Mouse (Mus musculus): ENCODE data around the gene Best1. TPM values are rescaled to one million over a fixed set of nuclear protein-coding genes. Genes with fewer than 3 reads are reported as not detected.

Best1 gene
- polyA plus RNA-seq, 2 experiments, result 0.08 to 0.09 TPM

DNA sequence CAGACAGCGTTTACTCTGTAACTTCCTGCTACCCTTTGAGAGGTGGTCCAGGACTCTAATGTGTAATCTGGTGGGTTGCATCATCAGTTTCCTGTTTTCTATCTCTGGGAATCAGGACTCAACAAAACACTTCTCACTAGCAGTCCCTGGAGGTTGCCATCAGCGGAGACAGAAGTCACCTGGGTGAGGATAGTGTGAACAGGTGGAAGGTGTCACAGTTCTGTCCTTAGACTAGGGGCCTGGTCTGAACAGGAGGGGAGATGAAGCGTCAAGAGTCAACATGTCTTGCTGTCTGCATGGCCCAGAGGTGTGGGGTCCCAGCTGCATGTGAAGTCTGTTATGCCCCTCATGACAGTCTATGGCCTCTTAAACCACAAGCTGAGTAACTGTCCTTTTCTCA is 48.5 kb downstream of the Best1 start:
- ATAC-seq (ENCODE audit: insufficient read depth) (no peak), DNase-seq (ENCODE audit: low read depth in 3 of 3, low spot score in 3 of 3) (no peak)
- Histone ChIP-seq H3K9me3 (ENCODE audit: control insufficient read depth, low read length) (no peaks in the 10 kb centered on the region), H3K4me3 (ENCODE audit: insufficient read depth in 1 of 2, low read depth in 2 of 2, low read length in 2 of 2) (no peak overlapping the region), H3K36me3 (replicated peaks; ENCODE audit: control insufficient read depth, insufficient read depth, low read depth) (no peaks in the 10 kb centered on the region), H3K27ac (no peak overlapping the region), H3K9ac (replicated peaks) (no peak overlapping the region), H3K27me3 (ENCODE audit: control insufficient read depth, insufficient read depth, low read length) (no peaks in the 10 kb centered on the region), H3K4me2 (ENCODE audit: low read depth) (no peak overlapping the region), H3K4me1 (replicated peaks; ENCODE audit: control insufficient read depth in 2 of 2, insufficient read depth in 2 of 2, low read length in 1 of 2) (peaks cover 35 to 45% of the 10 kb centered on the region in 2 experiments)
- TF ChIP-seq EP300 (IDR thresholded peaks at IDR 0.05; ENCODE audit: low read depth), result no peak
- no peak for TF ChIP-seq CTCF (IDR thresholded peaks at IDR 0.05; ENCODE audit: low read depth)
- 73% methylated on average over 3 of the region's 3 CpGs for WGBS (ENCODE audit: insufficient replicate concordance)

DNA sequence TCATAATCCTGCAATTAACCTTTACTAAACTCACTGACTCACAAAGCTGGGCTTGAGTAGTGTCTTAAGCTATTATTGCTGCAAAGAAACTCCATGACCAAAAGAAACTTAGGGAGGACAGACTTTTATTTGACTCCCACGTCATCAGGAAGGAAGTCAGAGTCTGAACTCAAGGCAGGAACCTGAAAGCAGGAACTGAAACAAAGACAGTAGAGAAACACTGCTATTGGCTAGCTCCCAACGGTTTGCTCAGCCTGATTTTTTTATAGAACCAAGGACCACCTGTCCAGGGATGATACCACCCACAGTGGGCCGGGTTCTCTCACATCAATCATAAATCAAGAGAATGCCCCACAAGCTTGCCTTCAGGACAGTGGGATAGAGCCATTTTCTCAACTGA is 49.0 kb downstream of the Best1 start:
- Histone ChIP-seq H3K4me3 (ENCODE audit: insufficient read depth in 1 of 2, low read depth in 2 of 2, low read length in 2 of 2) (no peak overlapping the region), H3K27me3 (ENCODE audit: control insufficient read depth, insufficient read depth, low read length) (no peaks in the 10 kb centered on the region), H3K36me3 (replicated peaks; ENCODE audit: control insufficient read depth, insufficient read depth, low read depth) (no peaks in the 10 kb centered on the region), H3K4me2 (ENCODE audit: low read depth) (no peak overlapping the region), H3K9me3 (ENCODE audit: control insufficient read depth, low read length) (no peaks in the 10 kb centered on the region), H3K27ac (no peak overlapping the region), H3K9ac (replicated peaks) (no peak overlapping the region), H3K4me1 (replicated peaks; ENCODE audit: control insufficient read depth in 2 of 2, insufficient read depth in 2 of 2, low read length in 1 of 2) (peaks cover 33 to 40% of the 10 kb centered on the region in 2 experiments)
- DNase-seq (ENCODE audit: low read depth in 3 of 3, low spot score in 3 of 3) (no peak), ATAC-seq (ENCODE audit: insufficient read depth) (no peak)
- 45% methylated on average over 3 of the region's 3 CpGs for WGBS (ENCODE audit: insufficient replicate concordance)
- TF ChIP-seq CTCF (IDR thresholded peaks at IDR 0.05; ENCODE audit: low read depth) (no peak), EP300 (IDR thresholded peaks at IDR 0.05; ENCODE audit: low read depth) (no peak)

DNA sequence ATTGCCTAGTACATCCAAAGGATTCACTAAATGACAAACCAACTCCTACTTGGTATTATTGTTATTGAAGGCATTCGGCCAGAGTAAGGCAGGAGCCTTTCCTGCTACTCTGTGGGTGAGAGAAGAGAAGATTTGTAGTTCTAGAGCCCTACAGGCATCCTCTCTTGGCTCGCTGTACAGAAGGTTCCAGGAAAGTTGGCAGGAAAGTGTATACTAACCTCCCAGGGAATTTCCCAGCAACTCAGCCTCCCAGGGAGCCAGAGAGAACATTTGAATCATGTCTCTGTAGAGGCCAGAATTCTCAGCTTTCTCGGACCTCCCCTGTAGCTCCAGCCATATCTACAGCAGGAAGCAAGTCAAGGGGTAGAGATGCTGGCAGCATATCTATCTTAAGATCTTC is 54.4 kb downstream of the Best1 start:
- Histone ChIP-seq H3K27ac (no peak overlapping the region), H3K27me3 (ENCODE audit: control insufficient read depth, insufficient read depth, low read length) (no peaks in the 10 kb centered on the region), H3K9ac (replicated peaks) (no peak overlapping the region), H3K4me3 (ENCODE audit: insufficient read depth in 1 of 2, low read depth in 2 of 2, low read length in 2 of 2) (no peak overlapping the region), H3K4me2 (ENCODE audit: low read depth) (no peak overlapping the region), H3K9me3 (ENCODE audit: control insufficient read depth, low read length) (no peaks in the 10 kb centered on the region), H3K4me1 (replicated peaks; ENCODE audit: control insufficient read depth in 2 of 2, insufficient read depth in 2 of 2, low read length in 1 of 2) (peaks cover 3 to 11% of the 10 kb centered on the region in 2 experiments), H3K36me3 (replicated peaks; ENCODE audit: control insufficient read depth, insufficient read depth, low read depth) (no peaks in the 10 kb centered on the region)
- WGBS (ENCODE audit: insufficient replicate concordance), result 71% methylated on average over 3 of the region's 3 CpGs
- TF ChIP-seq CTCF (IDR thresholded peaks at IDR 0.05; ENCODE audit: low read depth), result no peak
- DNase-seq (ENCODE audit: low read depth in 3 of 3, low spot score in 3 of 3) (no peak), ATAC-seq (ENCODE audit: insufficient read depth) (no peak)

DNA sequence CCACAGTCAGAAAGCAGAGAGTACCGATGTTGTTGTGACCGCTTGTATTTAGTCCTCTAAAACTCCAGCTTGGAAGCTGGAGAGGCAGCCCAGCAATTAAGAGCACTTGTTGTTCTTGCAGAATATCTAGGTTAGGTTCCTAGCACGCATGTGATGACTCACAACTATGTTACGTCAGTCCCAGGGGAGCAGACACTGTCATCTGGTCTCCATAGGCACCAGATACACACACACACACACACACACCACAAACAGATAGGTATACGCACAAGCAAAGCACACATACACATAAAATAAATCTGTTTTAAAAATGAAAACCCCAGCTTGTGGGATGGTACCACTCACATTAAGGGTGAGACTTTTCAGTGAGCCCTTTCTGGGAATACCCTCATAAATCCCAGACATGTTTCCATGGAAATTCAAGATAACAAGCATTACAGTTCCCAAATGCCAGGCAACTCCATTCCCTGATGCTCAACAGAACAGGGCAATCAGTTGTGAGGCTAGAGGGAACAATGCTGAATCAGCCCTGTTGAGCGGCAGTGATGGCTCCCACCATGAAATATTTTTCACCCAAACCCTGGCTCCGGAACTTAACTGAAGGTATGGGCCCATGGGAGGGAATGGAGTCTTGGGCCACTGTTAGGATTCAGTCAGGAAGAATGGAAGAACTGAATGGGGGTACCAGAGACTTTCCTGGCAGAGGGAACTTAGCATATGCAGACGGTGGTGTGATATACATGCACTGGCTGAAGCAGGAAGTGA is 55.5 kb downstream of the Best1 start:
- WGBS (ENCODE audit: insufficient replicate concordance), result 76% methylated on average over 8 of the region's 8 CpGs
- DNase-seq (ENCODE audit: low read depth in 3 of 3, low spot score in 3 of 3), result no peak
- H3K4me2 ChIP-seq (ENCODE audit: low read depth), result no peak overlapping the region
- TF ChIP-seq CTCF (IDR thresholded peaks at IDR 0.05; ENCODE audit: low read depth) (no peak), EP300 (IDR thresholded peaks at IDR 0.05; ENCODE audit: low read depth) (no peak)
- H3K36me3 ChIP-seq (replicated peaks; ENCODE audit: control insufficient read depth, insufficient read depth, low read depth), result no peaks in the 10 kb centered on the region
- no peak overlapping the region for H3K4me3 ChIP-seq (ENCODE audit: insufficient read depth in 1 of 2, low read depth in 2 of 2, low read length in 2 of 2)
- no peak for ATAC-seq (ENCODE audit: insufficient read depth)
- no peak overlapping the region for H3K9ac ChIP-seq (replicated peaks)
- H3K27me3 ChIP-seq (ENCODE audit: control insufficient read depth, insufficient read depth, low read length), result no peaks in the 10 kb centered on the region
- no peak overlapping the region for H3K27ac ChIP-seq
- no peaks in the 10 kb centered on the region for H3K9me3 ChIP-seq (ENCODE audit: control insufficient read depth, low read length)
- peaks cover 3 to 14% of the 10 kb centered on the region in 2 experiments for H3K4me1 ChIP-seq (replicated peaks; ENCODE audit: control insufficient read depth in 2 of 2, insufficient read depth in 2 of 2, low read length in 1 of 2)

DNA sequence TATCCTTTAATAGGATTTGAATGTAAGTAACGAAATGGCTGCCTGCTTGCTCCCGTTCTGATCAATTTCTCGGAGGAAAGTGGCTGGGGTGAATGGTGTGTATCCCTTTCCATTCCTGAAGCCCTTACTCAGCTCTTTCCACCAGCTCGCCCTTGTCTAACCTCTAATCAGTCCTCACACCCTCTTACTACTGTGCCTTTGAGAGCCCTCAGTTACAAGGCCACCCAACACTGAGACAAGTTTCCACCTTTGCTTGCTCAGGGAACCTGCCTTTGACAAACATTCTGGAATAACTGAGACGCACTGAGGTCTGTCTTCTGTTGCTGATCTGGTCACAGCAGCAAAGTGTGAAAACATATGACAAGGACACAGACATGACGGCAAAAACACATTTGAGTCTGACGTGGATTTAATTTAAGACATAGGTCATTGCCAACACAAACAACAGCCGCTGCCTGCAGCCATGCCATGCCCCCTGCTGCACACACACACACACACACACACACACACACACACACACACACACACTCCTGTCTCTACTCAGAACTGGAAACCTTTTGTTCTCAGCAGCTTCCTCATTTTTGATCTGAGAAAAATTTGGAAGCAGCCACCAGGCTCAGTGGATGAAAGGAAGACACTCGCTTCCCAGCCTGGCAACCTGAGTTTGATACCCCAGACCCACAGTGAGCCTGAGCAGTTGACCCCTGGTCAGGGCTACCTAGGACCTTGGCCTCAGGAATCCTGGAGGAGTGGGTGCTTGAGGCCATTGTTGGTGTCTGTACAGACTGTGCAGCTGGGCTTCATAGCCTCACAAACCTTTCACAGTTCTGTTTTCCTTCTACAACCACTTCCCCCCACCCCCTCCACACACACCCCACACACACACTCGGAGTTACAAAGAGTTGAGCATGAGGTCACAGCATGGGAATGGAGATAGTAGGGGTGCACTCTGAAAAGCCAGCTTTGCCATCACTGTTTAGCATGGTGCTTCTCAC is 58.6 kb downstream of the Best1 start:
- DNase-seq (ENCODE audit: low read depth in 3 of 3, low spot score in 3 of 3) (no peak), ATAC-seq (ENCODE audit: insufficient read depth) (no peak)
- Histone ChIP-seq H3K9me3 (ENCODE audit: control insufficient read depth, low read length) (no peaks in the 10 kb centered on the region), H3K9ac (replicated peaks) (no peak overlapping the region), H3K4me3 (ENCODE audit: insufficient read depth in 1 of 2, low read depth in 2 of 2, low read length in 2 of 2) (no peak overlapping the region), H3K4me2 (ENCODE audit: low read depth) (no peak overlapping the region), H3K4me1 (replicated peaks; ENCODE audit: control insufficient read depth in 2 of 2, insufficient read depth in 2 of 2, low read length in 1 of 2) (peaks cover 13 to 33% of the 10 kb centered on the region in 2 experiments), H3K36me3 (replicated peaks; ENCODE audit: control insufficient read depth, insufficient read depth, low read depth) (no peaks in the 10 kb centered on the region), H3K27ac (no peak overlapping the region), H3K27me3 (ENCODE audit: control insufficient read depth, insufficient read depth, low read length) (no peaks in the 10 kb centered on the region)
- WGBS (ENCODE audit: insufficient replicate concordance), result 38% methylated on average over 10 of the region's 10 CpGs
- TF ChIP-seq EP300 (IDR thresholded peaks at IDR 0.05; ENCODE audit: low read depth) (no peak), CTCF (IDR thresholded peaks at IDR 0.05; ENCODE audit: low read depth) (no peak)

Measured in liver, embryonic 14.5 days (tissue).